Mouse (Mus musculus) G1E (cell line): Measurements from ENCODE around the gene S1pr5.

Source experiments
- CTCF ChIP-seq: IDR thresholded peaks from 2 replicates; pipeline ENCODE4 v1.5.1; 2012; ENCODE audit warnings: low read depth, low read length, inconsistent platforms, mixed read lengths
- GATA1 ChIP-seq: IDR thresholded peaks from 2 replicates; pipeline ENCODE4 v1.6.1; 2012; ENCODE audit warnings: borderline replicate concordance, low read length, inconsistent platforms, mixed read lengths
- GATA2 ChIP-seq: IDR thresholded peaks from 2 replicates; pipeline ENCODE4 v1.6.1; 2012; ENCODE audit warnings: low read depth, low read length, inconsistent platforms, borderline replicate concordance
- POLR2AphosphoS5 ChIP-seq: IDR thresholded peaks from 2 replicates; pipeline ENCODE4 v1.6.1; 2012; ENCODE audit warnings: low read depth, low read length, inconsistent platforms; ENCODE audit not compliant: insufficient replicate concordance
- TAL1 ChIP-seq: conservative IDR thresholded peaks from 2 replicates; pipeline ENCODE4 v1.6.1; 2012; ENCODE audit warnings: low read depth, low read length, inconsistent platforms, mixed read lengths

DNA sequence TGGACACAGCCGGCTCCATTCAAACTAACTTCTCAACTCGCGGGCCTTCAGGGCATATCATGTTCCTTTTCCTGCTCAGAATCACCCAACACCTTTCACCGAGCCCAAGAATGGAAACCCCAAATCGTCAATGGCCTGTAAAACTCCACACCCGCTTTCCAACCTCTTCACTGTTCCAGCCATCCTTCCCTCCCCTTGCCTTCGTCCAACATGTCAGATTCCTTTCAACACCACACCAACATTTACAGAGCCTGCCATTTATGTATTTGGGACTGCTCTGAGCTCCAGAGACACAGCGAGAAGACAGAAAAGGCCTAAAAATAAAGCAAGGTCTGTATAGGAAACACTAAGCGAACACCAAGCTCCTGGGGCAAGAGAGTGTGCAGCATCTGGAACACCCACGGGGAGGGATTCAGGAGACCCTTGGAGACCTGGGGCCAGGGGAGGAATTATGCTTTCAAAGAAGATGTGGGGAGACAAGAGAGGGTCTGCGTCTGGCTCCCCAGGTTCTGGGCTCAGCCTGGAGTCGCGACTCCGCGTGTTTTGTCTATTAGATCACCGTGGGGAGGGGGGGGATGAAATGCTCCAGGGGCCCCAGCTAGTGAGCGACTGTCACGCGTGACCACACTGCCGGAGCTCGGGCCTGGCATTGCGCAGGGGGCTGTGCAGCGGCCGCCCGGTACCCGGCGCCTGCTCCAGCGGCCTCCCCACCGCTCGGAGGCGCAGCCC, 10.1 kb downstream of the S1pr5 start:
- no peak for TF ChIP-seq CTCF
- TF ChIP-seq GATA1: no peak
- TF ChIP-seq TAL1: no peak
- TF ChIP-seq GATA2: no peak
- TF ChIP-seq POLR2AphosphoS5: no peak
